Mouse (Mus musculus): ENCODE results near the gene Slc25a47. TPM values are rescaled to one million over a fixed set of nuclear protein-coding genes. Genes with fewer than 3 reads are reported as not detected.
"Not testable (repeated sequence)": the region's sequence is repeated elsewhere in the genome, so short reads cannot be mapped to it uniquely, and the experiment has no call there.

The Slc25a47 gene
- polyA plus RNA-seq, 1 experiment = 10.1 TPM

DNA sequence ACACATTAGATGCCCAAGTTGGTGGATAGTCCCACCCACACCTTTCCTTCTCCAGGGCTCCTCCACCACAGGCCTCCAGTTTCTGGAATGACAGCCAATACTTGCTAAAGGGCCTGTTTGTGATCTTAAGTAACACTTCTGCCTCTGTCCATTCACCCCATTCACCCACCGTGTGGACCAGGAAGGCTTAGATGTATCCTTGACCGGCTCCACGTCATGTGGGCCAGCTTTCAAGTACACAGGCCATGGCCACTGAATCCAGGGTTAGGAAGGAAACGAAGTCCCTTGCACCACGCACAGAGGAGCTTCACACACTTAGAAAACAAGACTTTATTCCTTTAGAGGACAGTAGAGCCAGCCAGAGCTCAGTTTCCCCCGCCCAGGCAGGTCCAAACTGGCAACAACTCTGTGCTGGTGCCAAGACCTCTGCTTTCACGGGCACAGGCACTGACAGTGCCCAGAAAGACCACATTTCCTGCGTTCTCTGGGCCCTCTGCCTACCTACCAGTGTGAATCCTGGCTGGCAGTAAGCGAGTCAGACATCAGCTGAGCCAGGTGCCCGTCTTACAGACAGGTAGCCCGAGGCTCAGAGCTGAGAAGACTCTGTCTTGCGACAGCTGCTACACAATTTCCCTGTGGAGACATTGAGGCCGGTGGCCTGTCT is 10.2 kb upstream of the Slc25a47 start:
- DNase-seq (ENCODE audit: extremely low spot score in 1 of 2, low spot score in 1 of 2) = no peak

DNA sequence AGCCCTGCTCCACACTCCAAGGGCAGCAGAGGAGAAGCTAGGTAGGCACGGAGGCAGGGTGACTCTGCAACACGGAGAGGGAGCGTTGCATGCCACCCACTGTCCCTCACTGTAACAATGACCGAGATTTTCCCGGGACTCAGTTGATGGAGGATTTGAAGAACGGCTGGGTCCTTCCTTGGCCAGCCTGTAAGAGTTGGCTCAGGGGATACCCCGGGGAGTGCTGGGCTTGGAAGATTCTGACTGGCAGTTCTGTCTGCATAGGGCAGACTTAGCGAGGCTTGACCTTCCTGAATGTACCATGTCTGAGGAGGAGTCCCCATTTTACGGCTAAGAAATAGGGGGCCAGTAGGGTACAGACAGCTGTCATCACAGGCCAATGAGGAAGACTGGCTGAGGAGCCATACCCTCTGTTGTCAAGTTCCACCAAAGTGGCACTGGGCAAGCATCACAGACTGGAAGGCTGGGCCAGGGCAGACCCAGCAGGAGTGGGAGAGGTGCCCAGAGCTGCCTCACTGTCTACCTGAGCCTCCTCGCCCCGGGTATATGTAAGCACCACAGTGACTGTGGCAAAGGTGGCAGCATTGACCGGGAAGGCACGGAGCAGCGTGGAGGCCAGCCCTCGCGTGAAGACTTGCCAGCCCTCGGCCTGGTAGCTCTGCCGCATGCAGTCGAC is 9.4 kb upstream of the Slc25a47 start:
- no peak for DNase-seq (ENCODE audit: extremely low spot score in 1 of 2, low spot score in 1 of 2)

DNA sequence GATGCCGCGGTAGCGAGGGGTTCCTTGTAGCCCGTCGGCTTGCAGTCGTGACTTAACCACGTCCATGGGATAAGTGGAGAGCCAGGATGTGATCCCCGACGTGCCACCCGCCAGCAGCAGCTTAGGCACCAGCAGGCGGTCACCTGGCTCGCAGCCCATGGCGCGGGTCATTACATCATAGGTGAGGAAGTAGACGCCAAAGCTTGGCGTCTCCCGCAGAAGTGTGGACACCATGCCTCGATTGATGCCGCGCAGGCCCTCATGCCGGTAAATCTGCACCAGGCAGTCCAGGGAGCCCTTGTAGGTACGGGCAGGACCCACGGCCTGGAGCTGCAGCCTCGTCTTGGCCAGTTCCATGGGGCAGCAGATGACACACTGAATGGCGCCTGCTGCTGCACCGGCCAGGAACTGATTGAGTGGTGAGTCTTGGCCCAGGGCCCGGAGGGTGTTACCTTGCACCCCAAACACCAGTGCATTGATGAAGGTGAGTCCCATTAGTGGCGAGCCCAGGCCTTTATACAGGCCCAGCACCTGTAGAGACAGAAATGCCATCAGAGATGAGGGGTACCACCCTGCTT is 8.8 kb upstream of the Slc25a47 start:
- DNase-seq (ENCODE audit: extremely low spot score in 1 of 2, low spot score in 1 of 2) = no peak

DNA sequence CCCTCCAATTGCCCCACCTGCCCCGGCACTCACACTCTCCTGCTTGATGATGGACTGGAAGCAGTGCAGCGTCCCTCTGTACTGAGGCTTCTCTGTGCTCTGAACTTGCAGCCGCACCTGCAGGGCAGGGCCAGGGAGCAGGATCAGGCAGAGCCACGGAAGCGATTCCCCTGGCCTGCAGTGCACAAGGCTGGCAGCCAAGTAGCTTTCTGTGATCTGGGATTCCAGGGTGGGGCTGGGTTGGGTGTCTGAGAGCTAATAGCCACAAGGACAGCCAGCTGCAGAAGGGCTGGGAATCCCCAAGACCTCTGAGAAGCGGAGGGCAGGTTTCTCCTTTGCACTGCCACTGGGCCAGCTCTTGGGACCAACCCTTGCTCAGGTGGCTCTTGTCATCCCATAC is 8.2 kb upstream of the Slc25a47 start:
- no peak for DNase-seq (ENCODE audit: extremely low spot score in 1 of 2, low spot score in 1 of 2)

DNA sequence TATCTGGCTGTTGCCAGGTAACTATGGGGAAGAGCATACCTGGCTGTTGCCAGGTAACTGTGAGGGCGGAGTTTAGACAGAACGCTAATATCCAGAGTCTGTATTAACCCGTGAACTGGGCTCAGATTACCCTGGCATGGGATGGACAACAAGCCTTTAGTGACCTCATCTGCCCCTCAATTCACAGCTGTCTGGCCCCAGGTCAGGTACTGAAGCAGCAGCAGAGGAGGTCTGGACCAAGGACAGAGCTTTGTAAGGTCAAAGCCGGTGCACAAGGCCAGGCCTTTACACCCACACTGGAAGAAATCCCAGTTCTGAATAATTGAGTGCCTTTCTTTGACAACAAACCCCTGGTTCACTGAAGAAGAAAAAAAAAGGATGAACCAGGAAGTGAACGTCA is 6.2 kb upstream of the Slc25a47 start:
- no peak for DNase-seq (ENCODE audit: extremely low spot score in 1 of 2, low spot score in 1 of 2)

DNA sequence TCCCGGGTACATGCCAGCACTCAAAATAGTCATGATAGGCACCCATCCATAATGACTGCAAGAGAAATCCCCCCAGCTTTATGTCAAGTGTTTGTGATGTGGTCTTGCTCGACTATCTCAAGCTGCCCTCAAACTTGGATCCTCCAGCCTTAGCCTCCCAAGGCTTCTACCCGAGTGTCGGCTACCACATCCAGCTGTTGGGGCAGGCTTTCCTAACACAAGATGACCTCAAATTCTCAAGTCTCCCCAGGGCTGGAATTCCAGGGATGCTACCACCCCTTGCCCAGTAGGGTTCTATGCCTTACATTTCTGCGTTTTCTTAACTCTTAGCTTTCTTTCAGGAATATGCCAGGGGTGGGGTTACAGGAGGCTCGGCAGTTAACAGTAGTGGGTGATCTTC is 5.5 kb upstream of the Slc25a47 start:
- DNase-seq (ENCODE audit: extremely low spot score in 1 of 2, low spot score in 1 of 2) = no peak

DNA sequence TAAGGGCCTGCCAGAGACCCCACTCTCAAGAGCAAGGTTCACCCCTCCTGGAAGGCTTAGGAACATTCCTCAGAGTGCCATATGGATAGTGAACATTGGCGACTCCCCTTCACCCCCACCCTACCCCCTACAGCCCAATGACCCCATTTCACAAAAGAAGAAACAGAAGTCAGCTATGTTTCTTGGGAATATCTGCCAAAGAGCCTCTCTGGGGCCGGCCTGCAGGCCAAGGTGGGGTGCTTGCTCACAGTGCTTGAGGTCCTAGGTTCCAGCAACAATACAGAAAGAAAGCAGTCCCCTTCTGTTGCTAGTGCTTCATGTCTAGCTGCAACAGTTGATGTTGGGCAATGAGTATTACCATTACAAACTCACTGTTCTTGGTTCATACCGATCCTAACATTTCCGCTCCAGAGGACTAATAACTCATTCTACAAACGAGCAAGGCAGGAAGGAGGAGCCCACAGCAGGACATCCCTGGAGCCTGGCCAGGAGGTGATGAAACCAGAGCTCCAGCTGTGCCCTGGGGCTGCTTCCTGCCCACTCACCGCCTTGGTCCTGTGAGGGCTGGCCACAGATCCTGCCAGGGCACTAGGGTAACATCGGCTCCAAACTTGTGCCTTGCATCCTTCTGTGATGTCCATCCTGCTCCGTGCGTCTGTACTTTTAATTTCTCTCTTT is 3.7 kb upstream of the Slc25a47 start:
- DNase-seq (ENCODE audit: extremely low spot score in 1 of 2, low spot score in 1 of 2) = no peak

DNA sequence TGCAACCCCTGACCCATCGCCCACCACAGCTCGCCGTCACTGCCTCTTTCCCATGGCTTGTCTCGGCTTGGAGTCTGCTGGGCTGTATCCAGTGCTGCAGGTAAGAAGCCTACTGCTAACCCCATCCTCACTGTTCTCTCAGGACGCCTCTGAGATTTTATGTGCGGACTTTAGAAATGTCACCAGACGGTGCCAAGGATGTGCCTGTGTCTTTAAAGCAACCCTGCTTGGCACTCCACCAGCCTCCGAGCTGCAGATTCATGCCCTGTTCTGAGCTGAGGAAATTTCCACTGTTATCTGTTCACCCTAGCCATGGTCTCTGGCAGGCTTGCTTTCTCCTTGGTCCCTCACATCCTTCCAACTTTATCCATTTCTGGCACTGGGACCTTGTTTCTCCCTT is 3.0 kb upstream of the Slc25a47 start:
- DNase-seq (ENCODE audit: extremely low spot score in 1 of 2, low spot score in 1 of 2) = peak in 1 of 2 experiments; percentile 45

DNA sequence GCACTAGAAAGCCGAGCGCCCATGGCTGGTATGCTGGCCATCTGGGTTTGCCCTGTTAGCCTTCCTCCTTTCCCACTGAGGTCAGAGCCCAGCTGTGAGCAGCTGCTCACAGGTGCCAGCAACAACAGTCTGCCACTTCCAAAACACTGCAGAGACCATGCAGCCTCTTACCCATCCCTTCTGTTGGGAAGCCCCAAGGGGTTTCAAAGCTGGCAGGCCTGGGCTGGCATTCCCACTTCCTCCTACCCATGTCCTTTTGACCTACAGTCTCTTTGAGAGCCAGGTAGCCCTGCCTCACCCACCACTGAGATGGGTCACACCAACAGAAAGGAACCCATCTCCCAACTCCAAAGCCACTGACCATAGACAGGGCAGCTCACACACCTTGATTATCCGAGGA is 2.4 kb upstream of the Slc25a47 start:
- DNase-seq (ENCODE audit: extremely low spot score in 1 of 2, low spot score in 1 of 2) = no peak

DNA sequence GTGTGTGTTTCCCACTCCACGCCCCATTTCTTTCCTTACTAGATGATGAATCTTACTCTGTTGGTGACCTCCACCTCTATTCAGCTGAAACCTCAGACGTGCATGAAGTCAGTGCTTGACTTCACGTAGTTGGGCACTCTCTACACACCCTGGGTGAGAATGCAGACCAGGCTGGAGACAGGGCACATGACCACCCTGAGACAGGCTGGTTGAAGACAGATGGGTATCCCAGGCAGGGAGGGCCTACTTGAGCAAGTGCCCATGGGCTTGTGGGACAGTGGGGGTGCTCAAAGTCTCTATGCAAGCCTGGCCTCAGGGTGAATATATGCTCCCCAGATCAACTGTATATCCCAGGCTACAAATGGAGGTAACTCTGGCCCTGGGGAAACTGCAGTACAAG is 1.5 kb upstream of the Slc25a47 start:
- DNase-seq (ENCODE audit: extremely low spot score in 1 of 2, low spot score in 1 of 2) = no peak

DNA sequence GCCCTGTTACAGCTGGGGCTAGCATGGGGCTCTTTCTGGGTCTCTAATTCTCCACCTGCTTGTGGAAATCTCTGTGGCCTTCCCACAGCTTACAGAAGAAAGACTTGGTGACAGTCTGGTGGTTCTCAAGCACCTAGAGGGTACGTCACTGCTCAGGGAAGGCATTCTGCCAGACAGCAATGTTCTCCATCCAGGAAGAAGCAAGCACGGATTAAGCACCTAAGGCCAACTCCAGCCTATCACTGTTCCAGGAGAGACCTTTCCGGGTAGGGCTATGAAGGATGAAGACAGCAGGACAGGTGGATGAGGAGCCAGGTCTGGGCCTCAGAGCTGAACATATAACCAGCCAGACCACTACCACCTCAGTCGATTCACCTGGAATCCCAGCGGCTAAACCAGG is 1.1 kb upstream of the Slc25a47 start:
- no peak for DNase-seq (ENCODE audit: extremely low spot score in 1 of 2, low spot score in 1 of 2)

DNA sequence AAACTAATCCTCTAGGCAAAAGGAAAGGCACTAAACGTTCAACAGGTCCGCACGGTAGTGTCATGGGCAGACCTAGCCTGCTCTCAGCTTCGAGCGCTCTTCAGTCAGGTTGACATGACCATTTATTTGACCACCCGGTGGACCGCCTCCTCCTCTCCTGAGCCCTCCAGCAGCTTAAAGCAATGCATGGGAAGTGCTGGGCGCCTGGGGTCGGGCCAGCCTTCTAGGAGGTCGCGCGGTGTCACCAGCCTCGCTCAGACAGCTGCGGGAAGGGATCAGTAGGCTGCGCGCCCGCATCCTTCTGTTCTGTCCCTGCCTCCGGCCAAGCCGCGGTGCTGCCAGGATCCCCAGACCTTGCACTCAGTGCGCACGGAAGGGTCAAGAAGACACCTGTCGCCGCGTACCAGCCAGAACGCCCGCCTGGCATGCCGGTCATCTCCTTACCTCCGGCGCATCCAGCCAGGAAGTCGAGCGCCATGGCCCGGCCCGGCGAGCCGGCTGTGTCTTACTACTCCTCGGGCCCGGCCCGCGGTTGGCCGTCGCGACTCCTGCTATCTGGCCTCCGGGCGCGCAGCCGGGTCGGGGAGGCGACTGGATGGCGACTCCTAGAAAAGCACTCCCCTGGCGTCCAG is 522 bp upstream of the Slc25a47 start:
- no peak for DNase-seq (ENCODE audit: extremely low spot score in 1 of 2, low spot score in 1 of 2)

DNA sequence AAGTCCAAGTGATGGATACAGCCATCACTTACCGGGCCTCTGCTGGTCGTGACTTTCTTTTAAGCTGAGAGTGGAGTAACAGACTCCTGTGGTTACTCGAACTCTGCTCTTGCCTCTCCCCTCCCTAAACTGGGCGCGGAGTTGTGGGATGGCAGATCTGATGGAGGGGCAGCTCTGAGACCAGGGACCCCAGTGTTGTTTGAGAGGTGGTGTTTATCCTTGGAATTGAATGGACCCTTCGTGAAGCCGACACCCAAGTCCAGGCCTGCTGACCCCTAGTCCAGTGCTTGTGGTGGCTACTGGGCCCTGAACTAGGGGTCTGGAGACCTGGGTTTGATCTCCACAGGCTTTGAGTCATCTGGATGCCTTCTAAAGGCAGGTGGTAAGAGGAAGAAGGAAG is 876 bp downstream of the Slc25a47 start:
- no peak for DNase-seq (ENCODE audit: extremely low spot score in 1 of 2, low spot score in 1 of 2)

DNA sequence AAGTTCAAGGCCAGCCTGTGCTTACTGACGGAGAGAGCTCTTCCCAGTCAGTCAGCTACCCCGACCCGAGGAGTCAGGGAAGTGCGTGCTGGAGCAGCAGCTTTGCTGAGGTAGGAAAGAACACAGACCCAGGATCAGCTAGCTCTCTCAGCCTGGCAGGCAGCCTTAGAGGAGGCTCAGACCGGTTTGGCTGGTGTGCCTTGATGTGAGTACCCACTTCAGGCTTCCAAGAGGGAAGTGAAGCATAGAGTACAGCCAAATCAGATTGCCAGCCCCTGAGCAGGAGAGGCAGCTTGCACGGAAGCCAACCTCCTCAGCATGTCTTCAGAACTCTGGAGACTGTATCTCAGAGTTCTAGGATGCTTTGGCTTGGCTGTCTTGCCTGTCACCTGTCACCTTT is 5.3 kb downstream of the Slc25a47 start:
- DNase-seq (ENCODE audit: extremely low spot score in 1 of 2, low spot score in 1 of 2) = no peak

DNA sequence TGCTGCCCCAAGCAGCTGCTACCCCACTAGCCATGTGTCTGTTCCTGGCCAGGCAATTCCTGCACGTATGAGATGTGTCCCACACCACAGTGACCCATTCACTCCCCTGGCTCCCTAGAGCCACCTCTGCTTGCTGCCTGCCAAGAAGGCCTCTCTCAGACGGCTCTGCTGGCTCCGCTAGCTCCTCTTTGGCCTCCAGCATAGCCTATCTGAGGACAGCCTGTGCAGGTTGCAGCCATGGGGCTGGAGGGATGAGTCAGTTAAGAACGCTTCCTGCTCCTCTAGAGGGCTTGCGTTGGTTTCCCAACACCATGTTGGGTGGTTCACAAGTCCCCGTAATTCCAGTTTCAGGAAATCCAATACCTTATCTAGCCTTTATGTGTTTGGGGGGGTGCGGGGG is 6.8 kb downstream of the Slc25a47 start:
- DNase-seq (ENCODE audit: extremely low spot score in 1 of 2, low spot score in 1 of 2) = no peak

DNA sequence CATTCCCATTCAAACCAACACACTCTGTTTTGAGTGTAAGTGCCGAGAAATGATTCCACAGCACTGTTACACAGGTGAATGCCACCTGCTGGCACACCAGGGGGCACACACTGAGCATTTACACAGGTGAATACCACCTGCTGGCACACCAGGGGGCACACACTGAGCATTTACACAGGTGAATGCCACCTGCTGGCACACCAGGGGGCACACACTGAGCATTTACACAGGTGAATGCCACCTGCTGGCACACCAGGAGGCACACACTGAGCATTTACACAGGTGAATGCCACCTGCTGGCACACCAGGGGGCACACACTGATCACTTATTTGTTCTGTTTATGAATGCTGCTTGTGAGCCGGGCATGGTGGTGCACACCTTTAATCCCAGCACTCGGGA is 12.2 kb downstream of the Slc25a47 start:
- not testable (repeated sequence) for DNase-seq (ENCODE audit: extremely low spot score in 1 of 2, low spot score in 1 of 2)

DNA sequence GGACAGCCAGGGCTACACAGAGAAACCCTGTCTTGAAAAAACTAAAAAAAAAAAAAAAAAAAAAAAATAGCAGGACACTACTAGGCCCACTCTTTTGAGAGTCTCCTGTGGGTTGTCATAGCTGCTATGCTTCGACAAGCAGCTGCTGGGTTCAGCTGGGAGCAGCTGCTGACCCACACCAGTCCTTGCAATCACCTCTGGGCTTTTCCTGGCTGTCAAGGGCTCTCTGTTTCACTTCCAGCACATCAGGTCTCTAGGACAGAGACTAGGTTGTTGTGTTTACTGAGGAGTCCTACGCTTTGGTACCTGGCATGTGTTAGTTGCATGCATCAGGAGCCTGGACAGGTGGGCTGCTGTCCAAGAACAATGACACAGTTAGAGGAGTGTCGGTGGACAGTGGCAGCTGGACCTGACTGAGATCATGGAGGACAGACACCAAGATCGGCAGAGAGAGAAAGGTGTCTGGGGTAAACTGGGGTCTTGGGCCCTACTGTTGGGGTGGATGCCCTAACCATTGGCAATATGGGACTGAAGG is 13.7 kb downstream of the Slc25a47 start:
- DNase-seq (ENCODE audit: extremely low spot score in 1 of 2, low spot score in 1 of 2) = no peak

DNA sequence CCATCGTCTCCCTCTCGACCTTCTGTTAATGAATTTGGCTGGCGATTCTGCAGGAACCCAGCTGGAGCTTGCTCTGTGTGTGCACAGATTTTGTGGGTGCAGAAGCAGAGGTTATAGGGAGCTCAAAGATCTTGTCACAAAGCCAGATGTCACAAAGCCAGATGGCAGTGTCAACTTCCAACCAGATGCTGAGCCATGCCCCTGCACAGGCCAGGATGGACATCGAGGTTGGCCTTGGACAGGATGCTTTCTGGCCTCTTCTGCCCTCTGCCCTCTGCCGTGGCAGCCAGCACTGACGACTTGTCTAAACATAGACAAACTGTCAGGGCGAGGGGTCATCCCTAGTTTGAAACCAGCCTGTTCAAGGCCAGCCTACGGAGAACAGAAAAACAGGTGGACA is 14.3 kb downstream of the Slc25a47 start:
- no peak for DNase-seq (ENCODE audit: extremely low spot score in 1 of 2, low spot score in 1 of 2)

DNA sequence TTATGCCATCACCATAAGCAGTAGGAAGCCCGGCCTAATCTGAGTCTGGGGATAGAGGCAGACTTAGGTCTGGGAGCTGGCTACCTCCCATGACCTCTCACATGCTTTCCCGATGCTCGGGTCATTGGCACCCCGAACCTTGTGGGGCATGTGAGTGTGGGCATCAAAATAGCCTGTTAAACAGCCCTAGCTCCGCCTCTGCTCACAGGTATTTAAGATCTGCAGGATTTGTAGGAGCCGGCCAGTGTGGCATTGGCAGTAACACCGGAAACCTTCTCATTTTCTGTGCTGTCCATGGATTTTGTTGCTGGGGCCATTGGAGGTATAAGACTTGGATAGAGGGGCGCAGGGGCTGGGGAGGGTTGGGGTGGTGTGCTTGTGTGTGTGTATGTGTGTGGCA is 15.0 kb downstream of the Slc25a47 start:
- DNase-seq (ENCODE audit: extremely low spot score in 1 of 2, low spot score in 1 of 2) = no peak

DNA sequence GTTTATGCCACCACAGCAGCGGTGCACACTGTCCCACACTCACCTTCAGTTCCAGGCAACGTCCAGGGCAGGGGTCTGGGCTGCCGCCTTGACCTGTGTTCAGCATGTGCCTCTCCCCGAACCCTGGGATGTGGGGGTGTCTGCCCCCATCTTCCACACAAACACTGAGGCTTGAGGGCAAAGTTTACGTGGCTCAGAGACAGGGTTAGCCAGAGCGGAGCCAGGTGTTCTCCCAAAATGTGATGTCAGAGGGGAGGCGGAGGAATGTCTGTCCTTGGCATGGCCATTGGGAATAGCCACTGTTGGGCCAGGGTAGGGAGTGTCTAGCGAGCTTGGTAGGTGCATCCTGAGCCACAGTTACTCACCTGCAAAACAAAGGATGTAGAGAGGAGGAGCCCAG is 17.0 kb downstream of the Slc25a47 start:
- no peak for DNase-seq (ENCODE audit: extremely low spot score in 1 of 2, low spot score in 1 of 2)

DNA sequence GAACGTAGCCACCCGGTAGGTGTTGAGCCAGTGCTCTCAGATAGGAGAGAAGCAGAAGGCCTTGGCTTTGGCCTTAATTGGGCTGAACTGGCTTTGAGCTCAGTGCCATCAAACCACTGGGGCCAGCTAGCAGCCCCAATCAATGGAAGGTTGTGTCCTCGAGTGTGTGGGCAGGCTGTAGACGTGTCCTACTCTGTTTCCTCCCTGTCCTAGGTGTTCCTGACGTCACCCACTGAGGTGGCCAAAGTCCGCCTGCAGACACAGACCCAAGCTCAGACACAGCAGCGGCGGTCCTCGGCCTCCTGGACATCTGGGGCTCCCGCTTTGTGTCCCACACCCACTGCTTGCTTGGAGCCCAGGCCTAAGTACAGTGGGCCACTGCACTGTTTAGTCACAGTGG is 19.2 kb downstream of the Slc25a47 start:
- DNase-seq (ENCODE audit: extremely low spot score in 1 of 2, low spot score in 1 of 2) = no peak
